Mouse (Mus musculus): ENCODE data around the gene Rasa4. TPM values are rescaled to one million over a fixed set of nuclear protein-coding genes. Genes with fewer than 3 reads are reported as not detected.
"Not testable (repeated sequence)": the region's sequence is repeated elsewhere in the genome, so short reads cannot be mapped to it uniquely, and the experiment has no call there.

Rasa4 gene
- polyA plus RNA-seq, 1 experiment from 2014 or later = 18.5 TPM

GRCm38 (mm10) chr5:136094249-136095010 is 10.7 kb downstream of the Rasa4 start:
- Histone ChIP-seq H3K4me2 (replicated peaks) (no peak overlapping the region), H3K4me3 (no peak overlapping the region), H3K27ac (no peak overlapping the region), H3K4me1 (no peaks in the 10 kb centered on the region), H3K9ac (no peak overlapping the region), H3K36me3 (peaks cover 12% of the 10 kb centered on the region), H3K9me3 (no peaks in the 10 kb centered on the region), H3K27me3 (no peaks in the 10 kb centered on the region; the same call in 1 of the 2 replicates)
- no peak for ATAC-seq (ENCODE audit: low FRiP score, low read depth)
- 68% methylated on average over 8 of the region's 8 CpGs for WGBS

GRCm38 (mm10) chr5:136095089-136095488 is 11.4 kb downstream of the Rasa4 start:
- Histone ChIP-seq H3K4me3 (no peak overlapping the region), H3K4me1 (no peaks in the 10 kb centered on the region), H3K4me2 (replicated peaks) (no peak overlapping the region), H3K9me3 (no peaks in the 10 kb centered on the region), H3K27me3 (no peaks in the 10 kb centered on the region; the same call in 1 of the 2 replicates), H3K36me3 (peaks cover 12% of the 10 kb centered on the region), H3K9ac (no peak overlapping the region), H3K27ac (no peak overlapping the region)
- ATAC-seq (ENCODE audit: low FRiP score, low read depth) = no peak
- 71% methylated on average over 7 of the region's 7 CpGs for WGBS

- Histone ChIP-seq H3K4me2 (replicated peaks) (no peak overlapping the region), H3K9ac (no peak overlapping the region), H3K4me1 (peaks cover 9% of the 10 kb centered on the region), H3K27ac (no peak overlapping the region), H3K9me3 (no peaks in the 10 kb centered on the region), H3K4me3 (no peak overlapping the region), H3K27me3 (peaks cover 21% of the 10 kb centered on the region), H3K36me3 (peaks cover 3% of the 10 kb centered on the region; the same call in 1 of the 2 replicates)
- ATAC-seq (ENCODE audit: low FRiP score, low read depth) = no peak
- WGBS = 79% methylated on average over 10 of the region's 10 CpGs
Observed at GRCm38 (mm10) chr5:136098536-136098935, 14.8 kb downstream of the Rasa4 start.

GRCm38 (mm10) chr5:136102099-136102820 is 18.5 kb downstream of the Rasa4 start:
- Histone ChIP-seq H3K9ac (peak overlapping the region; percentile 59), H3K27me3 (peaks cover 31% of the 10 kb centered on the region), H3K27ac (no peak overlapping the region), H3K4me3 (peak overlapping the region; percentile 37), H3K4me1 (peaks cover 9% of the 10 kb centered on the region), H3K9me3 (0 out of 2 replicates have a peak, but pooled peaks cover 6% of the 10 kb centered on the region), H3K36me3 (peaks cover 12% of the 10 kb centered on the region), H3K4me2 (replicated peaks) (peak overlapping the region; percentile 66)
- ATAC-seq (ENCODE audit: low FRiP score, low read depth) = peak; percentile 71; the same call in 1 of the 2 replicates
- 5% methylated on average over 41 of the region's 41 CpGs for WGBS

- Histone ChIP-seq H3K9ac (no peak overlapping the region), H3K4me1 (peaks cover 9% of the 10 kb centered on the region), H3K4me2 (replicated peaks) (no peak overlapping the region), H3K27ac (no peak overlapping the region), H3K9me3 (0 out of 2 replicates have a peak, but pooled peaks cover 6% of the 10 kb centered on the region), H3K27me3 (peaks cover 32% of the 10 kb centered on the region), H3K4me3 (no peak overlapping the region), H3K36me3 (peaks cover 12% of the 10 kb centered on the region)
- ATAC-seq (ENCODE audit: low FRiP score, low read depth) = no peak
- WGBS = 92% methylated on average over 5 of the region's 5 CpGs
Observed at GRCm38 (mm10) chr5:136104511-136104910, 20.8 kb downstream of the Rasa4 start.

GRCm38 (mm10) chr5:136108486-136108885 is 24.8 kb downstream of the Rasa4 start:
- Histone ChIP-seq H3K9ac (no peak overlapping the region), H3K27me3 (peaks cover 12% of the 10 kb centered on the region), H3K4me2 (replicated peaks) (no peak overlapping the region), H3K36me3 (peaks cover 10% of the 10 kb centered on the region), H3K4me1 (no peaks in the 10 kb centered on the region), H3K27ac (no peak overlapping the region), H3K9me3 (0 out of 2 replicates have a peak, but pooled peaks cover 6% of the 10 kb centered on the region), H3K4me3 (no peak overlapping the region)
- no peak for ATAC-seq (ENCODE audit: low FRiP score, low read depth)
- 53% methylated on average over 2 of the region's 2 CpGs for WGBS

- Histone ChIP-seq H3K27me3 (peaks cover 12% of the 10 kb centered on the region), H3K4me3 (no peak overlapping the region), H3K27ac (no peak overlapping the region), H3K4me2 (replicated peaks) (no peak overlapping the region), H3K4me1 (no peaks in the 10 kb centered on the region), H3K9ac (no peak overlapping the region), H3K36me3 (peaks cover 6% of the 10 kb centered on the region), H3K9me3 (0 out of 2 replicates have a peak, but pooled peaks cover 6% of the 10 kb centered on the region)
- 82% methylated on average over 3 of the region's 3 CpGs for WGBS
- ATAC-seq (ENCODE audit: low FRiP score, low read depth) = no peak
Observed at GRCm38 (mm10) chr5:136109042-136109441, 25.3 kb downstream of the Rasa4 start.

GRCm38 (mm10) chr5:136113546-136113945 is 29.8 kb downstream of the Rasa4 start:
- H3K36me3 ChIP-seq; H3K9ac ChIP-seq; ATAC-seq (ENCODE audit: low FRiP score, low read depth); H3K4me3 ChIP-seq; H3K27me3 ChIP-seq; H3K9me3 ChIP-seq; H3K4me2 ChIP-seq (replicated peaks); H3K27ac ChIP-seq: not testable (repeated sequence)
- 32% methylated on average over 4 of the region's 4 CpGs for WGBS
- H3K4me1 ChIP-seq = peaks cover 21% of the 10 kb centered on the region

- Histone ChIP-seq H3K36me3 (peaks cover 28% of the 10 kb centered on the region), H3K27ac (peak within 1 kb of the TSS; percentile 56; the same call in 1 of the 2 replicates), H3K27me3 (no peaks in the 10 kb centered on the region), H3K4me3 (peak within 1 kb of the TSS; percentile 89), H3K9ac (peak within 1 kb of the TSS; percentile 89), H3K4me1 (peaks cover 21% of the 10 kb centered on the region), H3K4me2 (replicated peaks) (peak within 1 kb of the TSS; percentile 96), H3K9me3 (no peaks in the 10 kb centered on the region)
- WGBS = 3% methylated on average over 42 of the region's 42 CpGs
- peak; percentile 97 for ATAC-seq (ENCODE audit: low FRiP score, low read depth)
Observed at GRCm38 (mm10) chr5:136115891-136116783, 32.4 kb downstream of the Rasa4 start, which contains the start of gene Polr2j. TSS of gene Polr2j (plus strand) at chr5:136116631.

GRCm38 (mm10) chr5:136116784-136117112 is 33.0 kb downstream of the Rasa4 start:
- peaks cover 35% of the 10 kb centered on the region for H3K36me3 ChIP-seq
- 1% methylated on average over 22 of the region's 22 CpGs for WGBS
- peak overlapping the region; percentile 89 for H3K9ac ChIP-seq
- no peaks in the 10 kb centered on the region for H3K27me3 ChIP-seq
- H3K4me3 ChIP-seq = peak overlapping the region; percentile 89
- peak; percentile 51 for ATAC-seq (ENCODE audit: low FRiP score, low read depth)
- H3K4me2 ChIP-seq (replicated peaks) = peak overlapping the region; percentile 96
- no peaks in the 10 kb centered on the region for H3K9me3 ChIP-seq
- H3K27ac ChIP-seq = peak overlapping the region; percentile 56; the same call in 1 of the 2 replicates
- peaks cover 21% of the 10 kb centered on the region for H3K4me1 ChIP-seq

- Histone ChIP-seq H3K4me1 (peaks cover 13% of the 10 kb centered on the region), H3K4me3 (no peak overlapping the region), H3K4me2 (replicated peaks) (no peak overlapping the region), H3K36me3 (peaks cover 88% of the 10 kb centered on the region), H3K9me3 (no peaks in the 10 kb centered on the region), H3K27me3 (no peaks in the 10 kb centered on the region), H3K9ac (no peak overlapping the region), H3K27ac (no peak overlapping the region)
- WGBS = 89% methylated on average over 10 of the region's 10 CpGs
- no peak for ATAC-seq (ENCODE audit: low FRiP score, low read depth)
Observed at GRCm38 (mm10) chr5:136122165-136122564, 38.4 kb downstream of the Rasa4 start.

Data from limb, embryonic 13.5 days (tissue).